Mouse (Mus musculus): ENCODE results near the gene Mllt1. TPM values are rescaled to one million over a fixed set of nuclear protein-coding genes. Genes with fewer than 3 reads are reported as not detected.

Mllt1 gene
- total RNA-seq, 2 experiments from 2014 or later = 28.3 to 30.8 TPM

Other genes starting within 250 kb of the Mllt1 start
- gene Ndufa11, start 217.6 kb downstream of the Mllt1 start, total RNA-seq (2021) = 100 to 1,000 TPM; 794 to 859 TPM
- gene Vmac, start 217.4 kb downstream of the Mllt1 start, total RNA-seq (2021) = 1 to 10 TPM; 5.4 to 9.8 TPM
- gene Nrtn, start 177.9 kb downstream of the Mllt1 start, total RNA-seq (2021) = 10 to 100 TPM; 19.0 to 21.0 TPM
- 10 to 100 TPM; 21.0 to 23.0 TPM for gene Dus3l, start 170.7 kb downstream of the Mllt1 start, total RNA-seq (2021)
- under 1 TPM; 0.27 to 0.43 TPM for gene Prr22, start 165.2 kb downstream of the Mllt1 start, total RNA-seq (2021)
- gene Rfx2, start 104.4 kb downstream of the Mllt1 start, total RNA-seq (2021) = 10 to 100 TPM in 1 of 2 experiments, 1 to 10 TPM in 1; 6.5 to 10.5 TPM
- gene Acsbg2, start 61.0 kb downstream of the Mllt1 start, total RNA-seq (2021) = not detected
- under 1 TPM; 0.10 to 0.12 TPM for gene 1700061G19Rik, start 59.9 kb downstream of the Mllt1 start, total RNA-seq (2021)
- not detected for gene Acer1, start 46.7 kb upstream of the Mllt1 start, total RNA-seq (2021)
- 10 to 100 TPM; 60.1 to 60.6 TPM for gene Clpp, start 54.9 kb upstream of the Mllt1 start, total RNA-seq (2021)
- 10 to 100 TPM; 46.7 to 50.4 TPM for gene Alkbh7, start 61.9 kb upstream of the Mllt1 start, total RNA-seq (2021)
- gene Pspn, start 64.6 kb upstream of the Mllt1 start, total RNA-seq (2021) = not detected
- gene Gtf2f1, start 75.9 kb upstream of the Mllt1 start, total RNA-seq (2021) = 10 to 100 TPM; 29.0 to 30.0 TPM
- not detected for gene Gm17949, start 76.1 kb upstream of the Mllt1 start, total RNA-seq (2021)
- gene Khsrp, start 96.1 kb upstream of the Mllt1 start, total RNA-seq (2021) = 10 to 100 TPM; 81.4 to 83.4 TPM
- gene Slc25a41, start 106.2 kb upstream of the Mllt1 start, total RNA-seq (2021) = not detected
- gene Crb3, start 123.7 kb upstream of the Mllt1 start, total RNA-seq (2021) = under 1 TPM; 0.35 to 0.57 TPM
- 10 to 100 TPM; 75.0 to 86.6 TPM for gene Slc25a23, start 124.4 kb upstream of the Mllt1 start, total RNA-seq (2021)
- gene Dennd1c, start 143.1 kb upstream of the Mllt1 start, total RNA-seq (2021) = 1 to 10 TPM; 1.3 to 2.3 TPM
- 1 to 10 TPM; 7.0 to 7.4 TPM for gene Tubb4a, start 152.4 kb upstream of the Mllt1 start, total RNA-seq (2021)
- gene Tnfsf9, start 169.9 kb upstream of the Mllt1 start, total RNA-seq (2021) = under 1 TPM; 0.67 to 0.79 TPM
- not detected for gene Cd70, start 214.4 kb upstream of the Mllt1 start, total RNA-seq (2021)

Measured in heart, postnatal 10 days (tissue).